Mouse (Mus musculus): ENCODE results near the gene Arrb2. TPM values are rescaled to one million over a fixed set of nuclear protein-coding genes. Genes with fewer than 3 reads are reported as not detected.
A peak's percentile ranks its signal among the peaks of the same experiment; 100 is the strongest.

The Arrb2 gene
- polyA plus RNA-seq, 1 experiment from 2014 or later = 58.9 TPM

DNA sequence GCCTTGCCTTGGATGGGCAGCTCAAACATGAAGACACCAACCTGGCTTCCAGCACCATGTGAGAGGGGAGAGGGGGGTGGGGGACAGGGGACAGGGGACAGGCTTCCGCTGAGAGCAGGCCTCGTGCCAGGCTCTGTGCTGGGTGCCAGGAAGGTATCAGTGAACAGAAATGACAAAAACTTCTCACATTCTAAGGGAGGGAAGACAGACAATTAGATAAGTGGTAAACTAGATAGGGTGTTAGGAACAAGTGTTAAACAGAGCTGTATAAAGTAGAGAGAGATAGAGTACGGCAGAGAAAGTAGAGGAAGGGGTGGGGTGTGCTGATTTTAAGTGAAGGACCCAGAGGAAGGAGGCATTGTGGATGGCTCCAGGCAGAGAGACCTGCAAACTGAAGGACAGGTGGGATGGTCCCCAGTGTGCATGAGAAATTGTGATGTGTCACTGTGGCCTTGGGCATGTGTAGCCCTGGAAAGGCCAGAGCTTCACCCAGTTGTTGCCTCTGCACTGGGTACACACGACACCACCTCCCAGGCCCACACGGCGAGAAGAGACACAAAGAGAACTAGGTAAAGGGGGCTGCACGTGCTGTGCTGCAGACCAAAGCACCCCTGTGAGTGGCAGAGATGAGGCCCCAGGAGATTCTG, 6.4 kb downstream of the Arrb2 start:
- 95% methylated on average over 7 of the region's 7 CpGs for WGBS
- Histone ChIP-seq H3K9ac (ENCODE audit: low read depth, low read length) (no peak overlapping the region), H3K27me3 (ENCODE audit: control insufficient read depth, insufficient read depth, low read depth, low read length) (no peaks in the 10 kb centered on the region), H3K9me3 (replicated peaks; ENCODE audit: control insufficient read depth, low read length, poor library complexity, severe bottlenecking) (no peaks in the 10 kb centered on the region), H3K36me3 (ENCODE audit: control insufficient read depth, insufficient read depth, low read length) (peaks cover 43% of the 10 kb centered on the region), H3K27ac (ENCODE audit: low read length) (no peak overlapping the region), H3K4me3 (ENCODE audit: low read depth, low read length) (no peak overlapping the region), H3K4me2 (ENCODE audit: low read length) (no peak overlapping the region), H3K4me1 (ENCODE audit: control insufficient read depth, insufficient read depth, low read length) (peaks cover 13% of the 10 kb centered on the region)
- ATAC-seq = no peak

- Histone ChIP-seq H3K4me3 (ENCODE audit: low read depth, low read length) (no peak overlapping the region), H3K9ac (ENCODE audit: low read depth, low read length) (no peak overlapping the region), H3K4me1 (ENCODE audit: control insufficient read depth, insufficient read depth, low read length) (no peaks in the 10 kb centered on the region), H3K27me3 (ENCODE audit: control insufficient read depth, insufficient read depth, low read depth, low read length) (no peaks in the 10 kb centered on the region), H3K27ac (ENCODE audit: low read length) (no peak overlapping the region), H3K9me3 (replicated peaks; ENCODE audit: control insufficient read depth, low read length, poor library complexity, severe bottlenecking) (no peaks in the 10 kb centered on the region), H3K36me3 (ENCODE audit: control insufficient read depth, insufficient read depth, low read length) (peaks cover 43% of the 10 kb centered on the region), H3K4me2 (ENCODE audit: low read length) (no peak overlapping the region)
- no peak for ATAC-seq
- WGBS = 97% methylated on average over 4 of the region's 4 CpGs
These were observed 8.2 kb downstream of the Arrb2 start for GRCm38 (mm10) chr11:70440637-70441036.

DNA sequence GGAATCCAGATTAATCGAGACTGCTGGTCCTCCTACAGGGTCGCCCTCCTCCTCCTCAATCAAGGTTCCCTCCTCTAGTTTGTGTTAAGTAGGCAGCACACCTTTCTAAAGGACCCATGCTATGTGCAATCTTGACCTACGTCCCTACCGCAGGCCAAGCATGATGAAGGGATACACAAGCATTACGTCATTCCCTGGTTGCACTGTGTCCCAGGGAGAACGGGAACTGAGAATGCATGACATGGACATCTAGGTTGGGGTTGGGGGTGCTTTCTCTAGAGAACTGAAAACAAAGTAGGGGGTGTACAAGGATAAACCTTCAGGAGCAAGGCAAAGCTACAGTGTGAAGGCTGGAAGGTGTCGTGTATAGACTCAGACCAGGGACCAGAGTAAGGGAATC, 9.4 kb downstream of the Arrb2 start:
- 95% methylated on average over 7 of the region's 7 CpGs for WGBS
- Histone ChIP-seq H3K9ac (ENCODE audit: low read depth, low read length) (no peak overlapping the region), H3K27ac (ENCODE audit: low read length) (no peak overlapping the region), H3K27me3 (ENCODE audit: control insufficient read depth, insufficient read depth, low read depth, low read length) (no peaks in the 10 kb centered on the region), H3K4me3 (ENCODE audit: low read depth, low read length) (no peak overlapping the region), H3K36me3 (ENCODE audit: control insufficient read depth, insufficient read depth, low read length) (peaks cover 33% of the 10 kb centered on the region), H3K4me2 (ENCODE audit: low read length) (no peak overlapping the region), H3K9me3 (replicated peaks; ENCODE audit: control insufficient read depth, low read length, poor library complexity, severe bottlenecking) (no peaks in the 10 kb centered on the region), H3K4me1 (ENCODE audit: control insufficient read depth, insufficient read depth, low read length) (no peaks in the 10 kb centered on the region)
- no peak for ATAC-seq

DNA sequence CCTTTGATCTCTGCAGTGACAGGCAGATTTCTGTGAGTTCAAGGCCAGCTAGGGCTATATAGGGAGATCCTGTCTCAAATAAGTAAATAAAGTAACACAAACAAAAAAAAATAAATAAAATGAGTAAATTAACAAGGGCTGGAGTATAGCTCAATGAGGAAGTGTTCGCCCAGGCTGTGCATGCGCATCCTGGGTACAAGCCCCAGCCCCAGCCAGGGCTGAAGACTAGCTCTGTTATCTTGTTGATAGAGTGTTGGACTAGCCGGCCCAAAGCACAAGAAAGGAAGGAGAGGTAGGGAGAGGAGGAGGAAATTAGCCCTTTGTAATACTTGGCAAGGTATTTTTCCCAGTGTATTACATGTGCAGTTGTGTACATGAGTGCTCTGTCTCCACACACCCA, 11.5 kb downstream of the Arrb2 start:
- H3K4me1 ChIP-seq (ENCODE audit: control insufficient read depth, insufficient read depth, low read length) = no peaks in the 10 kb centered on the region
- 92% methylated on average over 3 of the region's 3 CpGs for WGBS
- H3K9me3 ChIP-seq (replicated peaks; ENCODE audit: control insufficient read depth, low read length, poor library complexity, severe bottlenecking) = no peaks in the 10 kb centered on the region
- no peaks in the 10 kb centered on the region for H3K27me3 ChIP-seq (ENCODE audit: control insufficient read depth, insufficient read depth, low read depth, low read length)
- H3K36me3 ChIP-seq (ENCODE audit: control insufficient read depth, insufficient read depth, low read length) = peaks cover 20% of the 10 kb centered on the region
- no peak overlapping the region for H3K27ac ChIP-seq (ENCODE audit: low read length)
- H3K4me2 ChIP-seq (ENCODE audit: low read length) = no peak overlapping the region
- ATAC-seq = no peak
- no peak overlapping the region for H3K4me3 ChIP-seq (ENCODE audit: low read depth, low read length)
- H3K9ac ChIP-seq (ENCODE audit: low read depth, low read length) = no peak overlapping the region

- Histone ChIP-seq H3K4me3 (ENCODE audit: low read depth, low read length) (no peak overlapping the region), H3K27ac (ENCODE audit: low read length) (no peak overlapping the region), H3K27me3 (ENCODE audit: control insufficient read depth, insufficient read depth, low read depth, low read length) (no peaks in the 10 kb centered on the region), H3K4me1 (ENCODE audit: control insufficient read depth, insufficient read depth, low read length) (no peaks in the 10 kb centered on the region), H3K9ac (ENCODE audit: low read depth, low read length) (no peak overlapping the region), H3K4me2 (ENCODE audit: low read length) (no peak overlapping the region), H3K9me3 (replicated peaks; ENCODE audit: control insufficient read depth, low read length, poor library complexity, severe bottlenecking) (no peaks in the 10 kb centered on the region), H3K36me3 (ENCODE audit: control insufficient read depth, insufficient read depth, low read length) (peaks cover 13% of the 10 kb centered on the region)
- WGBS = 86% methylated on average over 6 of the region's 6 CpGs
- ATAC-seq = no peak
These were observed 12.2 kb downstream of the Arrb2 start for GRCm38 (mm10) chr11:70444667-70445066.

- Histone ChIP-seq H3K9me3 (replicated peaks; ENCODE audit: control insufficient read depth, low read length, poor library complexity, severe bottlenecking) (no peaks in the 10 kb centered on the region), H3K4me3 (ENCODE audit: low read depth, low read length) (no peak overlapping the region), H3K4me2 (ENCODE audit: low read length) (no peak overlapping the region), H3K9ac (ENCODE audit: low read depth, low read length) (no peak overlapping the region), H3K27me3 (ENCODE audit: control insufficient read depth, insufficient read depth, low read depth, low read length) (no peaks in the 10 kb centered on the region), H3K36me3 (ENCODE audit: control insufficient read depth, insufficient read depth, low read length) (0 out of 2 replicates have a peak, but pooled peaks cover 4% of the 10 kb centered on the region), H3K4me1 (ENCODE audit: control insufficient read depth, insufficient read depth, low read length) (peaks cover 3% of the 10 kb centered on the region; the same call in 1 of the 2 replicates), H3K27ac (ENCODE audit: low read length) (no peak overlapping the region)
- 39% methylated on average over 3 of the region's 3 CpGs for WGBS
- ATAC-seq = no peak
These were observed 14.3 kb downstream of the Arrb2 start for GRCm38 (mm10) chr11:70446756-70447155.

- Histone ChIP-seq H3K27ac (ENCODE audit: low read length) (no peak overlapping the region), H3K9ac (ENCODE audit: low read depth, low read length) (no peak overlapping the region), H3K36me3 (ENCODE audit: control insufficient read depth, insufficient read depth, low read length) (0 out of 2 replicates have a peak, but pooled peaks cover under 1% of the 10 kb centered on the region), H3K9me3 (replicated peaks; ENCODE audit: control insufficient read depth, low read length, poor library complexity, severe bottlenecking) (no peaks in the 10 kb centered on the region), H3K4me3 (ENCODE audit: low read depth, low read length) (no peak overlapping the region), H3K4me1 (ENCODE audit: control insufficient read depth, insufficient read depth, low read length) (peaks cover 5% of the 10 kb centered on the region; the same call in 1 of the 2 replicates), H3K27me3 (ENCODE audit: control insufficient read depth, insufficient read depth, low read depth, low read length) (no peaks in the 10 kb centered on the region), H3K4me2 (ENCODE audit: low read length) (no peak overlapping the region)
- WGBS = 81% methylated on average over 1 of the region's 1 CpGs
- ATAC-seq = no peak
These were observed 14.9 kb downstream of the Arrb2 start for GRCm38 (mm10) chr11:70447373-70447772.

- Histone ChIP-seq H3K36me3 (ENCODE audit: control insufficient read depth, insufficient read depth, low read length) (no peaks in the 10 kb centered on the region), H3K27me3 (ENCODE audit: control insufficient read depth, insufficient read depth, low read depth, low read length) (no peaks in the 10 kb centered on the region), H3K4me3 (ENCODE audit: low read depth, low read length) (no peak overlapping the region), H3K9me3 (replicated peaks; ENCODE audit: control insufficient read depth, low read length, poor library complexity, severe bottlenecking) (no peaks in the 10 kb centered on the region), H3K9ac (ENCODE audit: low read depth, low read length) (no peak overlapping the region), H3K4me1 (ENCODE audit: control insufficient read depth, insufficient read depth, low read length) (peaks cover 15% of the 10 kb centered on the region), H3K27ac (ENCODE audit: low read length) (no peak overlapping the region), H3K4me2 (ENCODE audit: low read length) (no peak overlapping the region)
- 83% methylated on average over 2 of the region's 2 CpGs for WGBS
- no peak for ATAC-seq
These were observed 18.5 kb downstream of the Arrb2 start for GRCm38 (mm10) chr11:70450926-70451325.

GRCm38 (mm10) chr11:70451797-70452498, 19.5 kb downstream of the Arrb2 start, which contains the start of gene Med11:
Gene Med11, plus strand, starts transcription at chr11:70451919.
- under 1% methylated on average over 46 of the region's 46 CpGs for WGBS
- Histone ChIP-seq H3K27ac (ENCODE audit: low read length) (peak within 1 kb of the TSS; percentile 98), H3K4me1 (ENCODE audit: control insufficient read depth, insufficient read depth, low read length) (peaks cover 15% of the 10 kb centered on the region), H3K27me3 (ENCODE audit: control insufficient read depth, insufficient read depth, low read depth, low read length) (no peaks in the 10 kb centered on the region), H3K9me3 (replicated peaks; ENCODE audit: control insufficient read depth, low read length, poor library complexity, severe bottlenecking) (no peaks in the 10 kb centered on the region), H3K36me3 (ENCODE audit: control insufficient read depth, insufficient read depth, low read length) (no peaks in the 10 kb centered on the region), H3K4me3 (ENCODE audit: low read depth, low read length) (peak within 1 kb of the TSS; percentile 71), H3K9ac (ENCODE audit: low read depth, low read length) (peak within 1 kb of the TSS; percentile 90), H3K4me2 (ENCODE audit: low read length) (peak within 1 kb of the TSS; percentile 76)
- ATAC-seq = peak; percentile 96

All from midbrain, embryonic 16.5 days (tissue).